Mouse (Mus musculus) hindbrain, embryonic 13.5 days (tissue): ENCODE measurements around the gene Lrrk1. TPM values are rescaled to one million over a fixed set of nuclear protein-coding genes. Genes with fewer than 3 reads are reported as not detected.
A peak's percentile ranks its signal among the peaks of the same experiment; 100 is the strongest.

Source experiments
- ATAC-seq: fragments of 200-750 bp; cut with Nextera tagmentation; 2 replicates; pipeline ENCODE4 v1.8.0; 2017; ENCODE audit warnings: moderate TSS enrichment; ENCODE audit not compliant: low FRiP score
- H3K27ac ChIP-seq: fragments of 300-500 bp; sonication (generic); 2 replicates; pipeline ENCODE4 v1.5.1; 2015; ENCODE audit warnings: inconsistent platforms, mild to moderate bottlenecking, moderate library complexity
- H3K27me3 ChIP-seq: fragments of 300-500 bp; sonication (generic); 2 replicates; pipeline ENCODE4 v1.6.1; 2015; ENCODE audit warnings: mild to moderate bottlenecking, inconsistent platforms
- H3K36me3 ChIP-seq: fragments of 300-500 bp; sonication (generic); 2 replicates; pipeline ENCODE4 v1.6.1; 2015; ENCODE audit warnings: mild to moderate bottlenecking, inconsistent platforms
- H3K4me1 ChIP-seq: fragments of 300-500 bp; sonication (generic); replicated peaks from 2 replicates; pipeline ENCODE4 v1.6.1; 2015; ENCODE audit warnings: inconsistent platforms
- H3K4me2 ChIP-seq: fragments of 300-500 bp; sonication (generic); 2 replicates; pipeline ENCODE4 v1.6.1; 2015; ENCODE audit warnings: inconsistent platforms, mild to moderate bottlenecking, moderate library complexity
- H3K4me3 ChIP-seq: fragments of 300-500 bp; sonication (generic); 2 replicates; pipeline ENCODE4 v1.5.1; 2015; ENCODE audit warnings: mild to moderate bottlenecking, inconsistent platforms
- H3K9ac ChIP-seq: fragments of 300-500 bp; sonication (generic); 2 replicates; pipeline ENCODE4 v1.6.1; 2015; ENCODE audit warnings: mild to moderate bottlenecking, inconsistent platforms
- H3K9me3 ChIP-seq: fragments of 300-500 bp; sonication (generic); 2 replicates; pipeline ENCODE4 v1.6.1; 2016; ENCODE audit warnings: inconsistent platforms
- WGBS: fragments of 180-500 bp; shearing (Covaris S2); methylation state at CpG from one replicate; pipeline ENCODE4 v1.1.7; 2015; 5-methylcytosine and 5-hydroxymethylcytosine counted together
- polyA plus RNA-seq: library from polyadenylated mRNA; unstranded; fragments of >200 nt; fragmentation: Nextera tagmentation; extraction: Ambion mirVana; gene quantifications from 2 replicates; pipeline ENCODE4 v1.2.1, GENCODE M21; 2015

Lrrk1 gene
- polyA plus RNA-seq, 1 experiment from 2014 or later: 4.6 TPM

GRCm38 (mm10) chr7:66253975-66254651 lies 134.0 kb downstream of the Lrrk1 start:
- H3K4me1 ChIP-seq: peaks cover 1% of the 10 kb centered on the region; the same call in 1 of the 2 replicates
- H3K27ac ChIP-seq: no peak overlapping the region
- 90% methylated on average over 8 of the region's 8 CpGs for WGBS
- H3K4me2 ChIP-seq: no peak overlapping the region
- no peaks in the 10 kb centered on the region for H3K9me3 ChIP-seq
- no peaks in the 10 kb centered on the region for H3K36me3 ChIP-seq
- no peak overlapping the region for H3K4me3 ChIP-seq
- H3K9ac ChIP-seq: no peak overlapping the region
- no peaks in the 10 kb centered on the region for H3K27me3 ChIP-seq
- ATAC-seq: no peak

DNA sequence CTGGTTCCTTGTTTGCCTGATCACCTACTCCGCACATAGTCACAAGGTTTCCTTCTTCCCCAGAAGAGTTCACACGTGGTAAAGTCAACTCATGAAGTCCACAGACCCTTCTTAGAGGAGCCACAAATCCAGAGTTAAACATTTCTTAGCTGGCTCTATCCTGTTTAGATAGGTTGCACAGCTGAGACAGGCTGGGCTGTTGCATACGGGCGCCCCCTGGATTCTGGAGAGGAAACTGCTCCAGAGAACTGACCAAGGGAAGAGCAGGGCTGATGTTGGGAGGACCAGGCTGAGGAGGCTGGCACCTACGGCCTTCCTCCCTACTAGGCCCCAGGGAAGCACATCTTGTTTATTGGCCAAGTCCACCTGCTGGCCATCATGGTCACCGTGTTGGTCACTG lies 138.1 kb downstream of the Lrrk1 start:
- no peaks in the 10 kb centered on the region for H3K9me3 ChIP-seq
- 28% methylated on average over 6 of the region's 6 CpGs for WGBS
- no peaks in the 10 kb centered on the region for H3K36me3 ChIP-seq
- H3K4me3 ChIP-seq: no peak overlapping the region
- no peak overlapping the region for H3K9ac ChIP-seq
- H3K27me3 ChIP-seq: no peaks in the 10 kb centered on the region
- no peak overlapping the region for H3K4me2 ChIP-seq
- ATAC-seq: no peak
- H3K4me1 ChIP-seq: peaks cover 27% of the 10 kb centered on the region
- no peak overlapping the region for H3K27ac ChIP-seq

DNA sequence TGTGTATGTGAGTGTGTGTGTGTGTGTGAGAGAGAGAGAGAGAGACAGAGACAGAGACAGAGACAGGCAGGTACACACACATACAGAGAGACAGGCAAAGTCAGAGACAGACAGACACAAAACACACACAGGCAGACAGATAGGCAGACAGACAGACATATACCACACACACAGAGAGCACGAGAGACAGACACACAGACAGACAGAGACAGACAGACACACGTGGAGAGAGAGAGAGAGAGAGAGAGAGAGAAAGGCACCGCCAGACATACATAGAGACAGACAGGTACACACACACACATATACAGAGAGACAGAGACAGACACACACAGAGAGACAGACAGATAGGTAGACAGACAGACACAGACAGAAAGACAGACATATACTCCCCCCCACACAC lies 138.7 kb downstream of the Lrrk1 start:
- Histone ChIP-seq H3K9ac (no peak overlapping the region), H3K4me1 (peaks cover 27% of the 10 kb centered on the region), H3K4me3 (no peak overlapping the region), H3K36me3 (no peaks in the 10 kb centered on the region), H3K9me3 (no peaks in the 10 kb centered on the region), H3K27ac (no peak overlapping the region), H3K27me3 (no peaks in the 10 kb centered on the region), H3K4me2 (no peak overlapping the region)
- ATAC-seq: no peak
- WGBS: 93% methylated on average over 3 of the region's 3 CpGs

GRCm38 (mm10) chr7:66249020-66249419 lies 139.1 kb downstream of the Lrrk1 start:
- Histone ChIP-seq H3K27ac (no peak overlapping the region), H3K36me3 (no peaks in the 10 kb centered on the region), H3K27me3 (no peaks in the 10 kb centered on the region), H3K4me3 (no peak overlapping the region), H3K4me2 (no peak overlapping the region), H3K9me3 (no peaks in the 10 kb centered on the region), H3K4me1 (peaks cover 27% of the 10 kb centered on the region), H3K9ac (no peak overlapping the region)
- 64% methylated on average over 2 of the region's 2 CpGs for WGBS
- no peak for ATAC-seq

- Histone ChIP-seq H3K9me3 (no peaks in the 10 kb centered on the region), H3K27ac (peak overlapping the region; percentile 76), H3K4me3 (no peak overlapping the region), H3K36me3 (no peaks in the 10 kb centered on the region), H3K4me1 (peaks cover 27% of the 10 kb centered on the region), H3K27me3 (no peaks in the 10 kb centered on the region), H3K9ac (no peak overlapping the region), H3K4me2 (no peak overlapping the region)
- ATAC-seq: peak; percentile 16; the same call in 1 of the 2 replicates
Observed at GRCm38 (mm10) chr7:66248270-66248669, 139.9 kb downstream of the Lrrk1 start.

GRCm38 (mm10) chr7:66247274-66248021 lies 140.7 kb downstream of the Lrrk1 start:
- peak overlapping the region; percentile 13; the same call in 1 of the 2 replicates for H3K4me2 ChIP-seq
- no peak overlapping the region for H3K4me3 ChIP-seq
- peaks cover 27% of the 10 kb centered on the region for H3K4me1 ChIP-seq
- peak overlapping the region; percentile 76 for H3K27ac ChIP-seq
- no peaks in the 10 kb centered on the region for H3K36me3 ChIP-seq
- ATAC-seq: peak; percentile 86
- H3K27me3 ChIP-seq: no peaks in the 10 kb centered on the region
- 21% methylated on average over 12 of the region's 12 CpGs for WGBS
- H3K9me3 ChIP-seq: no peaks in the 10 kb centered on the region
- peak overlapping the region; percentile 30; the same call in 1 of the 2 replicates for H3K9ac ChIP-seq

DNA sequence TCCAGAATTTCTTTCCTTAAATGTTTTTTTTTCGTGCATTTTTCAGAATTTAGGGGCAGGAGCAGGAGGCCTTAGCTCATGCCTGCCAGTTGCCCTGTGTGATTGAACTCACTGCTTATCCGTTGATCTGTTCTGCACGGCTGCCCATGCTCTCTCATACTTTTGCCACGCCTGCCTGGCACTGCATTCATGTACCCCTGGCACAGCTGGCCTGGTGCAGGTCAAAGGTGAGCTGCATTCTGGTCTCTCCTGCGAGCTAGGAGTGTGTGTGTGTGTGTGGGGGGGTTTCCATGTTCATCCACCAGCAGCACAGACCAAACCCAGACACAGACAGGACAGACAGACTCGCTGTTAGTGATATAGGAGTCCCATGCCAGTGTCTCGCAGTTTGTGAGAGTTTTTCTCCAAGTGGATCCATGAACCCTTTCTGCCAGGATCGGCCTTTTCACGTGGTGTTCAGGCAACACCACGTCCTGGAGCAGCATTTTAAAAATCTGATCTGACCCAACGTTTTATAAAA lies 141.4 kb downstream of the Lrrk1 start:
- Histone ChIP-seq H3K9ac (no peak overlapping the region), H3K4me3 (no peak overlapping the region), H3K27ac (peak overlapping the region; percentile 74), H3K27me3 (no peaks in the 10 kb centered on the region), H3K4me1 (peaks cover 27% of the 10 kb centered on the region), H3K4me2 (no peak overlapping the region), H3K36me3 (no peaks in the 10 kb centered on the region), H3K9me3 (no peaks in the 10 kb centered on the region)
- 28% methylated on average over 11 of the region's 11 CpGs for WGBS
- ATAC-seq: peak; percentile 5; the same call in 1 of the 2 replicates

DNA sequence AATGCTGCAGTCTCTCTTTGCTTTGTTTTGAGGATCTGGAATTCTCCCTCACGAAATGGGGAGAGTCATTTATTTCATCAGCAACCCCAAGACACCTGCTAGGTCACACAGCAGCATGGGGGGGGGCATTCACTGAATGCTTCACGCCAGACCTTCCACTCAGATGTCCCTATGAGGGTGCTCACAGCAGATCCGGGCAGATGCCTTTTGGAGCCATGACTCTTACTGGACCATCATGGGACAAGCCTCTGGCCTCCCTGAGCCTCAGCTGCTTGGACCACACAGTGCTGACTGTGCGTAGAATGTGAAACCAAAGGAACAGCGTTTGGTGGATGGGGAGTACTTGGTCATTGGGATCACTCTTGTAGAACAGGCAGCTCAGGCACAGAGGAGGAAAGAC lies 142.5 kb downstream of the Lrrk1 start:
- H3K36me3 ChIP-seq: no peaks in the 10 kb centered on the region
- no peak overlapping the region for H3K4me2 ChIP-seq
- H3K9ac ChIP-seq: no peak overlapping the region
- no peaks in the 10 kb centered on the region for H3K9me3 ChIP-seq
- no peak for ATAC-seq
- H3K4me1 ChIP-seq: peaks cover 27% of the 10 kb centered on the region
- H3K27me3 ChIP-seq: no peaks in the 10 kb centered on the region
- WGBS: 83% methylated on average over 5 of the region's 5 CpGs
- no peak overlapping the region for H3K4me3 ChIP-seq
- no peak overlapping the region for H3K27ac ChIP-seq

DNA sequence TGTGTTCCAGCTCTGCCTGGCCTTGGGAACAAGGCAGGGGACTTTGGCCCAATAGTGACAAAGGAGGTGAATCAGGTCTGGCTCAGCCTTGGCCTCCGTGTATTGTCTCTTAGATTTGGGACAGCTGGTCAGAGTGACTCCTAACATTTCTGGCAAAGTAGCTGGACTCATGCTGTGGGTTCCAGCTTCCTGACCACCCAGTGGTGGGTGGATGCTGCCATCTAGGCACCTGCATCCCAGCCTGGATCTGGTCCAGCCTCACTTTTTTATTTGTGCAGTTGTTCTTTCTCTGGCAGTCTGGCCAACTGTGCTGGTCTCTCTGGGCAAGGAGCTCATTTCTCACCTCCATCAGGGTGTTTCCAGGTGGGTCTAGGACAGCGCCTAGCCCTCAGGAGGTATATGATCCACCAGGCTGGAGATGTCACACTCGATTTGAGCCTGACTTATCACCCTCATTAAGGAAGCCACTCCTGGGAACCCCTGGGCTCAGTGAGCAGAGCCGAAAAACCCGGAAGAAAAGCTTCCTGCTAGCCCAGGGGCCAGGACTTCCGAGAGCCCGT lies 144.3 kb downstream of the Lrrk1 start:
- 81% methylated on average over 7 of the region's 7 CpGs for WGBS
- Histone ChIP-seq H3K4me3 (no peak overlapping the region), H3K27ac (no peak overlapping the region), H3K4me2 (no peak overlapping the region), H3K9me3 (no peaks in the 10 kb centered on the region), H3K9ac (no peak overlapping the region), H3K4me1 (peaks cover 23% of the 10 kb centered on the region), H3K36me3 (no peaks in the 10 kb centered on the region), H3K27me3 (no peaks in the 10 kb centered on the region)
- no peak for ATAC-seq

DNA sequence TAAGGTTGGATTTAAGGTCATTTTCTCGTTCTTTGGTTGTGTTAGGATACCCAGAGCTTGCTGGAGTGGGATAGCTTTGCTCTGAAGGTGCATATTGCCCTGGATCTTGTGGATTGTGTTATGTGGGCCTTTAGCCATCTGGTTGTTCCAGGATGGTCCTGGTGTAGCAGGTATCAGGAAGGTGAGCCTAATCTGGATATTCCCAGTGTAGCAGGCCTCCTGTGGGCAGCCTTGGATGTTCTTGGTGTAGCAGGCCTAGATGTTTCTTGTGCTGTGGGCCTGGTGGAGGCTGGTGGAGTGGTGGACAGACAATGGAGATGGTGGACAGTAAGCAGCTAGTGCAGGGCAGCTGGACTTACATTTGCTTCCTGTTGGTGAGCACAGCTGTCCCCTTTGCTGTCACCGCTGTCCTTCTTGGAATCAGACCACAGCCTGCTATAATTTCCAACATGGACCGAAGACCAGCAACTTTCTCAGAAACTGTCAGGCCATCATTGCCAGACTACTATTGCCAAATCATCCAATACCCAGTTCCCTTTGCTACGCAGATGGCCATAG lies 146.2 kb downstream of the Lrrk1 start:
- Histone ChIP-seq H3K4me2 (no peak overlapping the region), H3K27ac (no peak overlapping the region), H3K36me3 (no peaks in the 10 kb centered on the region), H3K9me3 (no peaks in the 10 kb centered on the region), H3K9ac (no peak overlapping the region), H3K27me3 (no peaks in the 10 kb centered on the region), H3K4me1 (peaks cover 4% of the 10 kb centered on the region), H3K4me3 (no peak overlapping the region)
- WGBS: 94% methylated on average over 4 of the region's 4 CpGs
- no peak for ATAC-seq

GRCm38 (mm10) chr7:66238157-66238556 lies 150.0 kb downstream of the Lrrk1 start:
- Histone ChIP-seq H3K4me2 (no peak overlapping the region), H3K27ac (no peak overlapping the region), H3K4me1 (0 out of 2 replicates have a peak, but pooled peaks cover 6% of the 10 kb centered on the region), H3K4me3 (no peak overlapping the region), H3K9ac (no peak overlapping the region), H3K27me3 (no peaks in the 10 kb centered on the region), H3K9me3 (no peaks in the 10 kb centered on the region), H3K36me3 (no peaks in the 10 kb centered on the region)
- WGBS: 97% methylated on average over 3 of the region's 3 CpGs
- no peak for ATAC-seq

GRCm38 (mm10) chr7:66233947-66234516 lies 154.1 kb downstream of the Lrrk1 start:
- H3K4me1 ChIP-seq: peaks cover 35% of the 10 kb centered on the region
- no peak overlapping the region for H3K4me2 ChIP-seq
- no peak for ATAC-seq
- no peaks in the 10 kb centered on the region for H3K27me3 ChIP-seq
- H3K27ac ChIP-seq: no peak overlapping the region
- no peak overlapping the region for H3K9ac ChIP-seq
- H3K4me3 ChIP-seq: no peak overlapping the region
- H3K9me3 ChIP-seq: no peaks in the 10 kb centered on the region
- WGBS: 77% methylated on average over 6 of the region's 6 CpGs
- no peaks in the 10 kb centered on the region for H3K36me3 ChIP-seq
